Mouse (Mus musculus) gastrocnemius, postnatal 4 days (tissue): ENCODE results near the gene Ppm1k. TPM values are rescaled to one million over a fixed set of nuclear protein-coding genes. Genes with fewer than 3 reads are reported as not detected.
"Not testable (repeated sequence)": the region's sequence is repeated elsewhere in the genome, so short reads cannot be mapped to it uniquely, and the experiment has no call there.

Source experiments
- DNase-seq, 2 experiments: peaks; one replicate each; pipeline ENCODE4 v3.0.0; 2021 to 2022; ENCODE audit warnings: low spot score in 2 of 2, mixed read lengths in 2 of 2
- total RNA-seq, 2 experiments: library from RNA; stranded (reverse); gene quantifications; 2 replicates each; pipeline ENCODE4 v1.2.3; 2021

Gene Ppm1k
- total RNA-seq, 2 experiments from 2014 or later, result 9.0 to 9.4 TPM

DNA sequence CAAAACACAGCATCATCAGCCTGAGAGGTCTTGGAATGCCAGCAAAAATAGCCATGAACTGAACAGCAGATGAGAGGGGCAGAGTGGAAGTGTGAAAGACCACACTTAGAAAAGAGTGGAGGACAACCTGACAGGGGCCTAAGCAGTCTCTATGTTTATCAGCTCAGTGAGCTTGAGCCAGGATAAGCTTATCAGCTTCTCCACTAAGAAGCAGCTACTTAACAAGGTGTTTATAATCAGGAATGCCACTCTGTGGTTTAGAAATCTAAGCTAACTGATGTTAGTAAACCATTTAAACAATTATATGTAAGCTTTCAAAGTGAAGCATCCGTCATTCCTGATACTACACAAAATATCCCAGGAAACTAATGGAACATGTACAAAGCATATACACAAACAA is 3.2 kb downstream of the Ppm1k start:
- DNase-seq, result no peak

DNA sequence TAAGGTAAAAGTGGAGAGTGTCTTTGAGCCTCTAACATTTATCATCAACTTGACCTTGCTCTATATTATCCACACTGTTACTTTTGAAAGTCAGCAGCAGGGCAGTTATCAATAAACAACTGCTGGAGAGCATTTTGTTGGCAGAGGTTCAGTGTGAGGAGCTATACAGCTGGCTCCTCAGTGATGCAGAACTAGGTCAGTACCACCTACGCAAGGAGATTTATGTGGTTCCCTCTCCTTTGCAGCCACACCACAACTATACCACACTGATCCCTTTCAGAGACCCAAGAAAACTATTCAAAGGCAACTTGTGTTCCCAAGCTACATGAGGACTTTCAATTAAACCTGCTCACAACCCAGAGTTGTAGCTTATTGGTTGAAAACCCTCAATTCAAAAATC is 3.8 kb downstream of the Ppm1k start:
- no peak for DNase-seq

DNA sequence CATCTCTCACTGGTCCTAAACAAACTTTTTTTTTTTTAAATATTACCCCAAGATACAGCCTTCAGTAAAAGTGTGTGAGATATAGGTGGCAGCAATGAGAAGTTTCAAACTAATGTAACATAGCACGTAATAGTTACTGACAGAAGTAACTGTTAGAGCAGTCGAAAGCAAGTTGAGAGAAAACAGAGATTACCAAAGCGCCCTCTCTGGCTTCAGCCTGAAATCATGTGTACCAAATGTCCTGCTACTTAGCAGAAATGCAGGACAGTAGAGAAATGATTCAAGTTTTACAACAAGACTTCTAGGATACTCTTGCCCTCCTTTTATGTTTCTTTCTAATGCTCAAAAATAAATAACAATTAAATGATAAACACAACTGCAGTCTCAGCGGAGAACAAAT is 4.3 kb downstream of the Ppm1k start:
- no peak for DNase-seq

DNA sequence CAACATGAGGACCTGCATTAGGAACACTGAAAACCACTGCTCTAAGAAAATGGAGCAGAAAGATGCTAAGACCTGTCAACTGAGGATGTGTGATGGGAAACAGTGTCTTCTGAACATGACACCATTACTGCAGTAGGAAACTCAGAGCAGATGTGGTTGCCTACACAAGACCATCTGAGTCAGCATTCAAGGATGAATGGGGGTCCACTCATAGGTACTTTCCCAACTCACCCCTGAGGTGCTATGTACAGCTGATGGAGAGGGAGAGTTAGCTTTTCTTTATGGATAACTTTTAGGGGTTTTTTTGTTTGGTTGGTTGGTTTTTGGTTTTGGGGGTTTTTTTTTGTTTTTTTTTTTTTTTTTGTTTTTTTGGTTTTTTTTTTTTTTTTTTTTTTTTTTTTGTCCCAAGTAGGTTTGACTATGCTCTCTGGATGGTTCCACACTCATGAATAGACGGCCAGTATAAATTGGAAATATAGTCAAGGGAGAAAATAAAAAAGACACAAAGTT is 5.9 kb downstream of the Ppm1k start:
- DNase-seq, result no peak

DNA sequence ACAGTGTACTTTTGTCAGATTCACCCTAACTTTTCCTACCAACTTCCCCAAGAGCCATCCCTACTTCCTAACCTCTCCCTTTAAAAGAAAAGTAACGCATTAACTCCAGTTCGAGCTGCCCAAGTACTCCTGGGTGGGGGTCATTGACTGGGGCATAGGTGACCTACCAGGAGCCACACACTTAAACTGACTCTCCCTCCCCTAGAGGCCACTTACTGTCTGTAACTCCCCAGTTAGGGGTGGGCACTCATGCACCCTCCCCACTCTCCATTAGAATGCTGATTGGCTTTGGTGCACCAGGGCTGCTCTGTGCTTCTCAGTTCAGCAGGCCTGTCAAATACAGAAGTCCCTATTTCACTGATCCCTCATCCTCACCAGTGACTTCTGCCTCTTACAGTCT is 8.3 kb downstream of the Ppm1k start:
- DNase-seq, result no peak

DNA sequence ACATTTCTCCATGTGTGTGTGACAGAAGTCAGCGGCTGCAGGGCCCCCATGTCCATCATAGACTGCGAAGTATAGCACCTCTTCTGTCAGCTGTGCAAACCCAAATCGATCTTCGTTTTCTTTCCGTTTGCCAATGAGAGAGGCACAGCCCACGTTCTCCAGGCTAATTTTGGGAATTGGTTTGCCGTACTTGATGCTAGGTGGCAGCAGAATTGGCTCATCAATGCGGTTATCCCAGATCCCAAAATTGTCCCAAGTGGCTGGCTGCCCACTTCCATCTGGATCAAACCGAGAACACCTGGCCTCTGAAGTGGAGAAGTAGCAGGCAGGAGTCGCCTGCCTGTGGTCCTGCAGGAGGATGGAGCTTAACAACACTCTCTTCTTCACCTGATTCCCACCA is 10.5 kb downstream of the Ppm1k start:
- DNase-seq, result no peak

DNA sequence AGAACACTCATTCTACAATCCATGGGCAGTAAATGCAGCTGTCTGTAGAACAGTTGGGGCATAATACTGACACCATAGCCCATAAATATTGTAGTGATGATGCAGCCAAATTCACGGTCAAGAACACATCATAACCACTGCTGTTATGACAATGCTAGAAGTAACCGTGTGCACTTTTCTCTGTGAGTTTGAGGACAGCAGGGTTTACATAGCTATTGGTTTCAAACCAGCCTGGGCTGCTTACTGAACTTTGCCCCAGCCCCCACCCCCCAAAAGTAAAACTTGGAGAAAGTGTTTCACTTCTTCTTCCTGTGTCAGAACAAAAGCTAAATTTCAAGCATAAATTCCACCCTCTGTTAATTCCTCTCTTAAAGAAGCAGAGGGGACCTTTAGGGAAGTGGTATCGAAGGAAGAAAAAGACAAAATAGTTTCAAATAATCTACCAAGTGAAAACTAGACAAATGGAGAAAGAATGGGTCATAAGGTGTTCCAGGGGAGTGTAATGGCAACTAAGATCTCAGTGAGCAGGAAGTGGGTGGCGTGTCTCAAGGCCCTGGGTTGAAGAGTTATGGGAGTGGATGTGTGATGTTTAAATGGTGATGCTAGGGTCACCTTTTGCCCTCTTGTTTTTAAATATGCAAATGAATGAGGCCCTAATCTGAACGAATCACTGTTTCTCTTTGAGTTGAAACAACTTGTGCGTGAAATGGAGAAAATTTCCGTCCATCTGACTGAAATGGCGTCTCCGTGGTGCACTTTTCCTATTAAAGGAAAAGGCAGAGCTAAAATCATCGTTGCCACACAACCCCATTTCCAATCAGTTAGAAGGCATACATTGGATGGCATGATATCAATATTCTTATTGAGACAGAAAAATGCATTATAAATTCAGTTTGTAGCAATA is 14.3 kb downstream of the Ppm1k start:
- DNase-seq, result no peak

DNA sequence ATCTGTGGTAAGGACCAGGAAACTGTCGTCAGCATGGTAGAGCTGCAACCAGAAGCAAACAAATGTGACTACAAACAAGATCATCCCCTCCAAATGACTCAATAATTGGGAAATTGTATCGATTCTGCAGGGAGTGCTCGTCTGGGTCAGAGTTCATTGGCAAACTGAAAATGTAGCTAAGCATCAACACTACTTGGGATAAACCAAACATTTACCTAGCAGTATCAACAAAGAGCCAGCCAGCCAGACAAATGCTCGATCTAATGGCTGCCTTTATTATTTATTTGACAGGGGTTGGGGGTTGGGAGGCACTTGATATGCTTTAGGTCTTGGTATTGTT is 21.3 kb downstream of the Ppm1k start:
- DNase-seq, result no peak

DNA sequence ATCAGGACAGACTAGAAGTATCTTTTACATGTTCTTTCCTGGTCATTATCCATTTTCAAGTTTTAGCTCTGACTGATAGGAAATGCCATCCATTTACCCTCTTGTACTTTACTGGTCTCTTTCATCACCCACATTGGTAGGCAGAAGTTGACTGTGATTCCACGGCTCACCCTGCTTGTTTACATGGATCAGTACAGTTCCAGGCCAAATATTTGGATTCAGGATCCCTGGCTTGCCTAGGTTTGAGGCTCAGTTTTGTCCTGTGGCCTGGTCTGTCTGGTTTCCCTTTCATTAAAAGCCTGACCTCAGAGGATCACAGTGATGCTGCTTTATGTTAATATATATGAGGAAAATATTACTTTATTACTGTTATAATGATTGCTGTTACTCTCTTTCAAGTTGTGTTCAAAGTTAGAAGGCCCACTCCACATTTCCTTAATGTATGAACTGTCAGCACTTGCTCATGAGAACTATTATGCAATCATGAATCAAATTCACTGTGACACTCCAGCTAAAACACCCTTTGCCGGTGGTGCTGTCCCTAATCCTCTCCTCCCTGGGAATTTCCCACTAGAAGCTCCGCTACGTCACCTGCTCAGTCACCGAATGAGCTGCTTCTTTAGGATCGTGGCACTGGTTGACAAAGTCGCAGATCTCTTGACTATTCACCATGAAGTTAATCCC is 21.8 kb downstream of the Ppm1k start:
- no peak for DNase-seq

DNA sequence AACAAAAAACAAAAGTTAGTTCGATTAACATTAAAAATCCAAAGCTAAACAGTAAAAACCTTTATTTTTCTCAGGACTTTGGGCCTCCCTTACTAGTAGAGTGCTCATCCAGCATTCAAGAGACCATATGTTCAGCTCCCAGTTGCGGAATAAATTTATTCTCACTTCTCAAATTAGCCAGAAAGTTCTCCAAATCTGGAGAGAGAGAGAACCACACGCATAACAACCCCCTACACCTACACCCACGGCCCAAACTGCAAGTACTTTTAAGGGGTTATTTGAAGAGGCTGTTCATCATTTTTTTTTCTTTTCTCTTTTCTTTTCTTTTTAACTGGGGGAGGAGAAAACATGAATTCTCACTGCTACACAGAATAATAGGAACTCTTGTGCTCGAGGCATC is 23.4 kb downstream of the Ppm1k start:
- DNase-seq, result no peak

DNA sequence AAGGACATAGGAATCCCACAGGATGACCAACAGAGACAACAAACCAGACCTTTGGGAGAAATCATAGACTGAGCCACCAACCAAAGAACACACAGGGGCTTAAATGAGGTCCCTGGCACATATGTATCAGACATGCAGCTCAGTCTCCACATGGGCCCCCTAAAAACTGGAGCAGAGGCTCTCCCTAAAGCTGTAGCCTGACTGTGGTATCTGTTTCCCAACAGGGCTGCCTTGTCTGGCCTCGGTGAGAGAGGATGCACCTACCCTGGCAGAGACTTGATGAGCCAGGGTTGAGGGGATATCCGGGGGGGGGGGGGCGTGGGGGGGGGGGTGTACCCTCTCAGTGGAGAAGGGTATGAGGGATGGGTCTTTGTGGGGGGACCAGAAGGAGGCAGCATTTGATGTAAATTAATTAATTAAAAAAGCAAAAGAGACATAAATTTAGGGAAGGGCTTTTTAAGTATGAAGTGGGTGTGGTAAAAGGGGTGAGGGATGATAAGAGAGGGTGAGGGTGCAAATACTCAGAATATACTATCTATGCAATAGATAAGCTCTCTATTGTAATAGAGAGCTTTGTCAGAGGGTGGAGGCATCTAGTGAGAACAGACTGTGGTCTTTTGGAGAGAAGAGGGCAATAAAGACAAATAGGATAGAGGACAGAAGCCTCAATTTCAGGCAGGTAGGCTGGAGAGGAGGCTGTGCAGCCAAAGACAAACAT is 31.4 kb downstream of the Ppm1k start:
- DNase-seq, result no peak

DNA sequence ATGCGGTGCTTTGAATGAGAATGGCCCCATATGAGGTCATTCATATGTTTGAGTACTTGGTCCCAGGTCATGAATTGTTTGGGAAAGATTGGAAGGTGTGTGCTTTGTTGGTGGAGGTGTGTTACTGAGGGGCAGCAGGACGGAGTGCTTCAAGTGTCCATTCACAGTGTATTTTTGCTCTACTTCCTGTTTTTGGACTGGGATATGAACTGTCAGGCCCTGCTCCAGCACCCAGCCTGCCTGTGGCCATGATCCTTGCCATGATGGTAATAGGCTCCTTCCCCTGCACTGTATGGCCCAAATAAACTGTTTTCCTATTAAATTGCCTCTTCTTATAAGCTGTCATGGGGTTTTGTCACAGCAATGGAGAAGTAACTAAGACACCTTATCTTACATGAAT is 36.1 kb downstream of the Ppm1k start:
- no peak for DNase-seq

DNA sequence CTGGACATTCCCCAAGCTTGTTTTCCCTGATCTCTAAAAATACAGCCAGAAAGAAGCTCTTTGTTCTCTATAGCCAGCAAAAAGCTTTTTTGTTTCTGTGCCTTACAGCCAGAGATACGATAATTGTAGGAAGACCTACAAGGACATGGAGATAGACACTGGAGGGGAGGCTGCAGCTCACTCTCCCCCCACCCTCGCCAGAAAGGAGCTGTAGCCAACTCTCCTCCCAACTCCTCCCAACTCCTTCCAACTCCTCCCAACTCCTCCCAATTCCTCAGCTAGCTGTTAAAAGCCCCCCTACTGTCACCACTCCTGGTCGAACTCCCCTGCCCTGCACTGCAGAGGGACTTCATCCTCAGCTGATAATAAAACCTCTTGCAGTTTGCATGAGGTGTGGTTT is 67.1 kb downstream of the Ppm1k start:
- not testable (repeated sequence) for DNase-seq

Other genes starting within 250 kb of the Ppm1k start
- not detected for gene Vmn1r16, start 206.0 kb downstream of the Ppm1k start, total RNA-seq
- gene Vmn1r17, start 171.7 kb downstream of the Ppm1k start, total RNA-seq, result not detected
- gene Vmn1r18, start 139.7 kb downstream of the Ppm1k start, total RNA-seq, result not detected
- gene Vmn1r19, start 131.7 kb downstream of the Ppm1k start, total RNA-seq, result not detected
- not detected for gene Vmn1r20, start 106.5 kb downstream of the Ppm1k start, total RNA-seq
- 1 to 10 TPM; 1.6 to 3.6 TPM for gene Herc6, start 45.5 kb upstream of the Ppm1k start, total RNA-seq
- 10 to 100 TPM in 1 of 2 experiments, 1 to 10 TPM in 1; 9.4 to 10.1 TPM for gene Pyurf, start 156.6 kb upstream of the Ppm1k start, total RNA-seq
- 10 to 100 TPM; 19.8 to 20.3 TPM for gene Lancl2, start 167.1 kb upstream of the Ppm1k start, total RNA-seq